Mouse (Mus musculus) neural tube, embryonic 12.5 days (tissue): ENCODE measurements around the gene Wtip. TPM values are rescaled to one million over a fixed set of nuclear protein-coding genes. Genes with fewer than 3 reads are reported as not detected.
"Not testable (repeated sequence)": the region's sequence is repeated elsewhere in the genome, so short reads cannot be mapped to it uniquely, and the experiment has no call there.

Source experiments
- ATAC-seq: fragments of 200-750 bp; cut with Nextera tagmentation; 2 replicates; pipeline ENCODE4 v1.8.0; 2017; ENCODE audit warnings: low read depth, mild to moderate bottlenecking, moderate TSS enrichment, moderate library complexity; ENCODE audit not compliant: low FRiP score
- H3K27ac ChIP-seq: fragments of 300-500 bp; sonication (generic); 2 replicates; pipeline ENCODE4 v1.5.1; 2016
- H3K27me3 ChIP-seq: fragments of 300-500 bp; sonication (generic); replicated peaks from 2 replicates; pipeline ENCODE4 v1.6.1; 2016; ENCODE audit warnings: mild to moderate bottlenecking
- H3K36me3 ChIP-seq: fragments of 300-500 bp; sonication (generic); 2 replicates; pipeline ENCODE4 v1.6.1; 2016; ENCODE audit warnings: mild to moderate bottlenecking
- H3K4me1 ChIP-seq: fragments of 300-500 bp; sonication (generic); 2 replicates; pipeline ENCODE4 v1.6.1; 2016
- H3K4me2 ChIP-seq: fragments of 300-500 bp; sonication (generic); replicated peaks from 2 replicates; pipeline ENCODE4 v1.6.1; 2016; ENCODE audit warnings: mild to moderate bottlenecking
- H3K4me3 ChIP-seq: fragments of 300-500 bp; sonication (generic); 2 replicates; pipeline ENCODE4 v1.5.1; 2016
- H3K9ac ChIP-seq: fragments of 300-500 bp; sonication (generic); 2 replicates; pipeline ENCODE4 v1.6.1; 2016; ENCODE audit warnings: mild to moderate bottlenecking
- H3K9me3 ChIP-seq: fragments of 300-500 bp; sonication (generic); 2 replicates; pipeline ENCODE4 v1.6.1; 2016; ENCODE audit warnings: mild to moderate bottlenecking
- WGBS: fragments of 180-500 bp; shearing (Covaris S2); methylation state at CpG from one replicate; pipeline ENCODE4 v1.1.7; 2016; 5-methylcytosine and 5-hydroxymethylcytosine counted together
- polyA plus RNA-seq: library from polyadenylated mRNA; unstranded; fragments of >200 nt; fragmentation: Nextera tagmentation; extraction: Ambion mirVana; gene quantifications from 2 replicates; pipeline ENCODE4 v1.2.1, GENCODE M21; 2016

Wtip gene
- polyA plus RNA-seq, result 5.4 and 6.4 TPM in 2 replicates

- Histone ChIP-seq H3K9me3 (no peaks in the 10 kb centered on the region), H3K4me1 (peaks cover 9% of the 10 kb centered on the region), H3K4me2 (peak within 1 kb of the TSS; percentile 72), H3K27ac (no peak within 1 kb of the TSS; the same call in 1 of the 2 replicates), H3K9ac (peak within 1 kb of the TSS; percentile 90), H3K4me3 (peak within 1 kb of the TSS; percentile 81), H3K27me3 (no peaks in the 10 kb centered on the region), H3K36me3 (no peaks in the 10 kb centered on the region)
- WGBS, result 1% methylated on average over 51 of the region's 65 CpGs
- ATAC-seq, result peak; percentile 84
Observed at GRCm38 (mm10) chr7:34133117-34133762, at the start of gene Wtip. Gene Wtip, minus strand, starts transcription at chr7:34133268.

- H3K9me3 ChIP-seq, H3K27ac ChIP-seq, H3K4me1 ChIP-seq, H3K4me2 ChIP-seq, H3K4me3 ChIP-seq, H3K27me3 ChIP-seq, H3K9ac ChIP-seq, H3K36me3 ChIP-seq, ATAC-seq: not testable (repeated sequence)
- WGBS, result 66% methylated on average over 6 of the region's 6 CpGs
Observed at GRCm38 (mm10) chr7:34176241-34176640, 43.2 kb upstream of the Wtip start.

DNA sequence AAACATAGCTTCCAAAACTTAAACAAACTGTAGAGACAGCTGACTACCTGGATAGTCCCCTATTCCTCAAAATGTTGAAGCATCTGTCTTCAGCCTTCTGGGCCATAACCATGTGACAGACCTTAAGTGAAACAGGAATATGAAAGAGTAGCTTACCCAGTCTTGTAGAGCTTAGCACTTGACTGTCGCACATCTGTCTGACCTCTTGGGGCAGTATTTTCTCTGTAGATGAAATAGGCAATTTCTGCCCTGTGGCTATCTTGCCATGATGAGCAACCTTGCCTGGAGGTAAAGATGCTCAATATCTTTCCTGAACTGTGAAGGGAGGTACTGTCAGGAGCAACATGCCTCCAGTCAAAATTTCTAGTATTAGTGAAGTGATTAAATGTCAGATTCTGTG lies 39.2 kb upstream of the Wtip start:
- Histone ChIP-seq H3K36me3 (no peaks in the 10 kb centered on the region), H3K27ac (no peak overlapping the region), H3K4me3 (no peak overlapping the region), H3K9me3 (no peaks in the 10 kb centered on the region), H3K4me2 (no peak overlapping the region), H3K4me1 (0 out of 2 replicates have a peak, but pooled peaks cover 3% of the 10 kb centered on the region), H3K27me3 (no peaks in the 10 kb centered on the region), H3K9ac (no peak overlapping the region)
- no peak for ATAC-seq
- 93% methylated on average over 1 of the region's 1 CpGs for WGBS

- Histone ChIP-seq H3K36me3 (peaks cover 10% of the 10 kb centered on the region), H3K27me3 (no peaks in the 10 kb centered on the region), H3K27ac (no peak within 1 kb of the TSS), H3K4me2 (peak within 1 kb of the TSS; percentile 86), H3K9me3 (no peaks in the 10 kb centered on the region), H3K4me1 (peaks cover 11% of the 10 kb centered on the region; the same call in 1 of the 2 replicates), H3K4me3 (peak within 1 kb of the TSS; percentile 97), H3K9ac (peak within 1 kb of the TSS; percentile 95)
- WGBS, result 84% methylated on average over 3 of the region's 3 CpGs
- ATAC-seq, result no peak
Observed at GRCm38 (mm10) chr7:34169454-34169853, 36.4 kb upstream of the Wtip start, which contains the start of gene Uba2. Gene Uba2, minus strand, starts transcription at chr7:34169599.

GRCm38 (mm10) chr7:34168470-34169251 lies 35.6 kb upstream of the Wtip start:
- Histone ChIP-seq H3K36me3 (peaks cover 16% of the 10 kb centered on the region), H3K27me3 (no peaks in the 10 kb centered on the region), H3K27ac (peak overlapping the region; percentile 76), H3K4me3 (peak overlapping the region; percentile 97), H3K4me1 (peaks cover 11% of the 10 kb centered on the region; the same call in 1 of the 2 replicates), H3K9me3 (no peaks in the 10 kb centered on the region), H3K9ac (peak overlapping the region; percentile 95), H3K4me2 (peak overlapping the region; percentile 86)
- 11% methylated on average over 30 of the region's 30 CpGs for WGBS
- peak; percentile 96 for ATAC-seq

DNA sequence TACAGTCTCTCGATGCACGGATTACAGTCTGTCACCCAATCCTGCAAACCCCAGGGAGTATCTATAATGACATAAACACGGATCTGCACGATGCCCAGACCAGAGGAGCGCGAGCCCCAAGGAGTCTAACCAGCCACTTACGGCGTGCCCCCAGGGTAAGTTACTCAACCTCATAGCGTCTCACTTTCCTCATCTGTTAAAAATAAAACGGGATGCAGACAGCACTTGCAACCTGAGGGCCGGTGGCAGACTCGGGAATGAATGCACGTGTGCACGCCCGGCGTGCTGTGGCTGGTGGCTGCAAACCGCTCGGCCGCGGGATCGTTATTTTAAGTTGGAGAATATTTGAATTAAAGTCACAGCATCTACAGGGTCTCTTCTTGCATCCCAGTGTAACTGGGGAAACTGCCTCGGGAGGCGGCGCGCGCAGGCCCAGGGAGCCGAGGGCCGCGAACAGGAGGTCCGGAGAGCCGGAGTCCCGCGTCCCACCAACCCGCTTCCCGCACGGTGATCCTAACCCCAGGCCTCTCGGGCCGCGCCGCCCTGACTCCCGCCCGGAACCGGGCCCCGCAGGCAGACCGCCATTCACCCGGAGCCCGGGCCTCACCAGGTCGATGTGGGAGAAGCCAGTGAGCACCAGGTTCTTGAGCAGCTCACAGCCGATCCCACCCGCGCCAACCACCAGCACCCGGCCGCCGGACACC lies 34.9 kb upstream of the Wtip start:
- Histone ChIP-seq H3K27ac (peak overlapping the region; percentile 76), H3K36me3 (peaks cover 23% of the 10 kb centered on the region), H3K4me3 (peak overlapping the region; percentile 97), H3K4me2 (peak overlapping the region; percentile 86), H3K27me3 (no peaks in the 10 kb centered on the region), H3K4me1 (peaks cover 11% of the 10 kb centered on the region; the same call in 1 of the 2 replicates), H3K9me3 (no peaks in the 10 kb centered on the region), H3K9ac (peak overlapping the region; percentile 95)
- under 1% methylated on average over 54 of the region's 54 CpGs for WGBS
- peak; percentile 76 for ATAC-seq

DNA sequence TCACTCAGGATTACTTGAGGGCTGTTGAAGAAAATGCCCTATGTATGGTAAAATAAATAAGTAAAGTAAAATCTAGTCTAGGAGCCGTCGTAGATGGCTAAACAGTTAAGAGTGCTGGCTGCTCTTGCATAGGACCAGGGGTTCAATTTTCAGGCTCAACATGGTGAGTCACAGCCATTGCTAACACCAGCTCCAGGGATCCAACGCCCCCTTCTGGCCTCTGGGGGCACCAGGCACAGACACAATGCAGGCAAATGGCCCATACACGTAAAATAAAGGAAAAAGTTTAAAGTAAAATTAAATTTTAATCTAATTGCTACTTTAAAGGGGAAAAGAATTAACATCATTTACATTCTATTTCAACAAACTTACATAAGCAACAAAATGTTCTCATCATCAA lies 33.8 kb upstream of the Wtip start:
- WGBS, result 49% methylated on average over 4 of the region's 4 CpGs
- no peak for ATAC-seq
- H3K9me3 ChIP-seq, result no peaks in the 10 kb centered on the region

GRCm38 (mm10) chr7:34165999-34166398 lies 32.9 kb upstream of the Wtip start:
- no peak overlapping the region for H3K27ac ChIP-seq
- peaks cover 11% of the 10 kb centered on the region; the same call in 1 of the 2 replicates for H3K4me1 ChIP-seq
- no peak overlapping the region for H3K4me2 ChIP-seq
- peaks cover 42% of the 10 kb centered on the region for H3K36me3 ChIP-seq
- WGBS, result 86% methylated on average over 3 of the region's 3 CpGs
- H3K27me3 ChIP-seq, result no peaks in the 10 kb centered on the region
- no peaks in the 10 kb centered on the region for H3K9me3 ChIP-seq
- H3K9ac ChIP-seq, result no peak overlapping the region
- ATAC-seq, result no peak
- no peak overlapping the region for H3K4me3 ChIP-seq

More for the DNA sequence above, 33.8 kb upstream of the Wtip start:
- H3K4me3 ChIP-seq, result no peak overlapping the region
- H3K4me1 ChIP-seq, result peaks cover 11% of the 10 kb centered on the region; the same call in 1 of the 2 replicates
- H3K27me3 ChIP-seq, result no peaks in the 10 kb centered on the region
- no peak overlapping the region for H3K27ac ChIP-seq
- no peak overlapping the region for H3K9ac ChIP-seq
- peaks cover 34% of the 10 kb centered on the region for H3K36me3 ChIP-seq
- H3K4me2 ChIP-seq, result peak overlapping the region; percentile 33; the same call in 1 of the 2 replicates

DNA sequence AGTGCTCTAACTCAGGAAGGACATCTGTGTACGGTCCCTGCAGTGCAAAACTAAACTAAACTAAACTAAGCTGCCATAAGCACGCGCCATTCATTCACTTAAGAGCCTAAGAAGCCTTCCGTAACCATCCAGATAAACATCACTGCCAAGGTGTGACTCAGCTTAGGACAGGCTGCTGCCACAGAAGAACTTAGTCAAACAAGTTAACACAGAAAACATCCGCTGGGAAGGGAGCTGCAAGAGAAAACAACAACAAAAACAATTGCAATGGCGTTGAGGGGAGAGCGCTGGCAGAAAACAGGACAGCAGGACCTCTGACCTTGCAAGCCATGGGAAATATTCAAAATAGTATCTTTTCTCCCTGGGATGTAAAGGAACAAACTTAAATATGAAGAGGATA lies 31.6 kb upstream of the Wtip start:
- Histone ChIP-seq H3K4me1 (peaks cover 11% of the 10 kb centered on the region; the same call in 1 of the 2 replicates), H3K4me3 (no peak overlapping the region), H3K9ac (no peak overlapping the region), H3K27ac (no peak overlapping the region), H3K36me3 (peaks cover 53% of the 10 kb centered on the region), H3K9me3 (no peaks in the 10 kb centered on the region), H3K27me3 (no peaks in the 10 kb centered on the region), H3K4me2 (no peak overlapping the region)
- no peak for ATAC-seq
- WGBS, result 94% methylated on average over 7 of the region's 7 CpGs

DNA sequence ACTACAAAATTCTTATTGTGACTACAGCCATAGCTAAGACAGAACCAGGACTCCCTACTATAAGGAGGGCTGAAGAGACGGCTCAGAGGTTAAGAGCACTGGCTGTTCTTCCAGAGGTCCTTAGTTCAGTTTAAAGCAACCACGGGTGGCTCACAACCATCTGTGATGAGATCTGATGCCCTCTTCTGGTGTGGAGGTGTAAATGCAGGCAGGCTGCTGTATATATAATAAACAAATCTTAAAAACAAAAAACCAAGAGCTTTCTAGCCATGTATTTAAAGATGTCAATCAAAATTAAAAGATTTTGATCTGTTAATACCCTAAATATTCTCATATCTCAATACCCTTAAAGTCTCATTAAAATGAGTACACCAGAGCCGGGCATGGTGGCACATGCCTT lies 26.1 kb upstream of the Wtip start:
- ATAC-seq, result no peak
- WGBS, result 89% methylated on average over 3 of the region's 3 CpGs

GRCm38 (mm10) chr7:34157994-34158393 lies 24.9 kb upstream of the Wtip start:
- 96% methylated on average over 3 of the region's 3 CpGs for WGBS
- ATAC-seq, result no peak

More for the DNA sequence above, 26.1 kb upstream of the Wtip start:
- no peak overlapping the region for H3K9ac ChIP-seq
- H3K4me2 ChIP-seq, result no peak overlapping the region
- no peaks in the 10 kb centered on the region for H3K9me3 ChIP-seq
- H3K27ac ChIP-seq, result no peak overlapping the region
- no peaks in the 10 kb centered on the region for H3K4me1 ChIP-seq
- H3K36me3 ChIP-seq, result peaks cover 91% of the 10 kb centered on the region
- H3K27me3 ChIP-seq, result no peaks in the 10 kb centered on the region
- no peak overlapping the region for H3K4me3 ChIP-seq

GRCm38 (mm10) chr7:34147193-34147592 lies 14.1 kb upstream of the Wtip start:
- Histone ChIP-seq H3K4me3 (no peak overlapping the region), H3K4me1 (no peaks in the 10 kb centered on the region), H3K27me3 (no peaks in the 10 kb centered on the region), H3K9ac (no peak overlapping the region), H3K36me3 (peaks cover 91% of the 10 kb centered on the region), H3K4me2 (no peak overlapping the region), H3K27ac (no peak overlapping the region), H3K9me3 (no peaks in the 10 kb centered on the region)
- ATAC-seq, result no peak
- 87% methylated on average over 4 of the region's 4 CpGs for WGBS

More at GRCm38 (mm10) chr7:34157994-34158393, 24.9 kb upstream of the Wtip start:
- H3K4me3 ChIP-seq, result no peak overlapping the region
- no peaks in the 10 kb centered on the region for H3K27me3 ChIP-seq
- no peaks in the 10 kb centered on the region for H3K4me1 ChIP-seq
- H3K9ac ChIP-seq, result no peak overlapping the region
- no peaks in the 10 kb centered on the region for H3K9me3 ChIP-seq
- peaks cover 92% of the 10 kb centered on the region for H3K36me3 ChIP-seq
- no peak overlapping the region for H3K27ac ChIP-seq
- no peak overlapping the region for H3K4me2 ChIP-seq
